Mouse (Mus musculus) kidney, adult 2 months (tissue): ENCODE measurements at regions not wholly inside any gene's neighbourhood (a gene's known extent, or its start where the extent isn't known, plus 50 kb on each side); places are given as distances from the start of the nearest gene placed in this dataset.

ENCODE experiments used
- DNase-seq: peaks from one replicate; pipeline ENCODE4 v3.0.0; 2021
- H3K27ac ChIP-seq: fragments of 200-500 bp; 2 replicates; pipeline ENCODE4 v1.5.1; 2012; ENCODE audit warnings: low read depth, low read length, control low read depth, inconsistent platforms; ENCODE audit not compliant: insufficient read depth
- H3K27me3 ChIP-seq: fragments of 200-500 bp; replicated peaks from 2 replicates; pipeline ENCODE4 v1.6.1; 2012; ENCODE audit warnings: mild to moderate bottlenecking, moderate library complexity, low read length, inconsistent platforms; ENCODE audit not compliant: control insufficient read depth, insufficient read depth
- H3K36me3 ChIP-seq: fragments of 200-500 bp; 2 replicates; pipeline ENCODE4 v1.6.1; 2012; ENCODE audit warnings: mild to moderate bottlenecking, moderate library complexity, low read length, inconsistent platforms; ENCODE audit not compliant: control insufficient read depth, insufficient read depth
- H3K4me1 ChIP-seq: fragments of 200-500 bp; 2 replicates; pipeline ENCODE4 v1.6.1; 2011; ENCODE audit warnings: low read length; ENCODE audit not compliant: control insufficient read depth, insufficient read depth
- H3K4me3 ChIP-seq: fragments of 200-500 bp; 2 replicates; pipeline ENCODE4 v1.5.1; 2011; ENCODE audit warnings: mild to moderate bottlenecking, low read depth, low read length, control low read depth; ENCODE audit not compliant: insufficient read depth
- CTCF ChIP-seq: fragments of 200-500 bp; conservative IDR thresholded peaks from 2 replicates; pipeline ENCODE4 v1.5.1; 2011; ENCODE audit warnings: low read depth, mild to moderate bottlenecking, control low read depth, low read length, moderate library complexity, mixed read lengths; ENCODE audit not compliant: insufficient read depth, insufficient read length
- POLR2A ChIP-seq: fragments of 200-500 bp; IDR thresholded peaks from one replicate; pipeline ENCODE4 v1.6.1; 2011; ENCODE audit warnings: low read depth, low read length, control low read depth
- WGBS: fragments of 180-500 bp; shearing (Covaris S2); methylation state at CpG from one replicate; pipeline ENCODE4 v1.1.7; 2018; 5-methylcytosine and 5-hydroxymethylcytosine counted together

- Histone ChIP-seq H3K27me3 (no peaks in the 10 kb centered on the region; the same call in 1 of the 2 replicates), H3K4me3 (no peak overlapping the region), H3K27ac (no peak overlapping the region), H3K36me3 (no peaks in the 10 kb centered on the region), H3K4me1 (no peaks in the 10 kb centered on the region)
- TF ChIP-seq POLR2A (no peak), CTCF (no peak)
- DNase-seq = peak; percentile 14
- WGBS = 68% methylated on average over 3 of the region's 3 CpGs
These were observed 687.0 kb upstream of the Vrk2 start for GRCm38 (mm10) chr11:27280791-27281190.

DNA sequence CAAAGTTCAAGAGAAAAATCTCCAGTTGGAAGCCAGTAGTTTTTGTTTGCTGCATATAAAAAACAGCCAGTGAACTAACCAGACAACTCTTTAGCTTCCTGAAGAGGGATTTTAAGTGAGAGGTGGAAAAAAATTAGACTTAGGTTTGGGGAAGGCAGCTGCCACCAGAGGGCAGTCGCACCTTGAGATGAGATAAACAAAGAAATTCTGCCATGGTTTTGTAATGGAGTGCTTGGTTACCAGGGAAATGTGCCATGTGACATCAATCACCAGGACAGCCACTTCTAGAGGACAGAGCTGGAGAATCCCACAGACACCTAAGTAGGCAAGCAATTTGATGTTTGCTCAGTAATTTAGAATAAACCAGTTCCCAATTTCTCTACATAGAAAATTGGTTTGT is 670.5 kb upstream of the Vrk2 start:
- peak; percentile 22 for DNase-seq
- 0% methylated on average over 1 of the region's 1 CpGs for WGBS
- Histone ChIP-seq H3K36me3 (no peaks in the 10 kb centered on the region), H3K27ac (no peak overlapping the region), H3K4me1 (no peaks in the 10 kb centered on the region), H3K4me3 (no peak overlapping the region), H3K27me3 (no peaks in the 10 kb centered on the region)
- TF ChIP-seq POLR2A = no peak
- TF ChIP-seq CTCF = peak; percentile 45

GRCm38 (mm10) chr11:27258521-27258920 is 664.7 kb upstream of the Vrk2 start:
- no peak overlapping the region for H3K27ac ChIP-seq
- H3K27me3 ChIP-seq = no peaks in the 10 kb centered on the region
- DNase-seq = no peak
- no peaks in the 10 kb centered on the region for H3K4me1 ChIP-seq
- no peak overlapping the region for H3K4me3 ChIP-seq
- H3K36me3 ChIP-seq = no peaks in the 10 kb centered on the region
- 97% methylated on average over 1 of the region's 1 CpGs for WGBS
- no peak for TF ChIP-seq CTCF
- TF ChIP-seq POLR2A = no peak

- no peak overlapping the region for H3K27ac ChIP-seq
- no peaks in the 10 kb centered on the region for H3K4me1 ChIP-seq
- TF ChIP-seq CTCF (no peak), POLR2A (no peak)
- H3K36me3 ChIP-seq = no peaks in the 10 kb centered on the region
- no peaks in the 10 kb centered on the region for H3K27me3 ChIP-seq
- H3K4me3 ChIP-seq = no peak overlapping the region
- no peak for DNase-seq
- WGBS = 91% methylated on average over 1 of the region's 1 CpGs
These were observed 642.1 kb upstream of the Vrk2 start for GRCm38 (mm10) chr11:27235884-27236283.

DNA sequence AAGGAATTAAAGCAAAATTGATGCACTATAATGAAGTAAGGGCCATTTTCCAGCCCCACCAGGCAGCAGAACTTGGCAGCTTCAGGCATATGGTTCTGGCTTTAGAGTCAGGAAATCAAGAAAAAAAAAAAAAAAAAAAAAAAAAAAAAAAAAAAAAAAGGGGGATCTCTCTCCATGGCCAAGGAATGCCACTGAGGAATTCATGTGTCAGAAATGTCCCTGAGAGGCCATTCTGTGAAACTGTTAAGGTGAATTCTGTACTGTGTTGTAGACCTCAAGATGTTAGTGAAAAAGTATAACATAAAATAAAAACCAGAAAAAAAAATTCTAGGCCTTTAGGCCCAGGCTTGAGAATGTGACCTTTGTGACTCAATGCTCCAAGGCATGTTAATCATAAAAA is 632.7 kb upstream of the Vrk2 start:
- no peaks in the 10 kb centered on the region for H3K4me1 ChIP-seq
- no peaks in the 10 kb centered on the region for H3K36me3 ChIP-seq
- H3K27me3 ChIP-seq = no peaks in the 10 kb centered on the region
- TF ChIP-seq CTCF (no peak), POLR2A (no peak)
- DNase-seq = no peak
- no peak overlapping the region for H3K4me3 ChIP-seq
- H3K27ac ChIP-seq = no peak overlapping the region

GRCm38 (mm10) chr11:27222436-27222835 is 628.6 kb upstream of the Vrk2 start:
- H3K4me3 ChIP-seq = no peak overlapping the region
- TF ChIP-seq CTCF (no peak), POLR2A (no peak)
- H3K27me3 ChIP-seq = no peaks in the 10 kb centered on the region
- H3K36me3 ChIP-seq = no peaks in the 10 kb centered on the region
- no peak for DNase-seq
- no peak overlapping the region for H3K27ac ChIP-seq
- WGBS = 69% methylated on average over 3 of the region's 3 CpGs
- H3K4me1 ChIP-seq = no peaks in the 10 kb centered on the region

GRCm38 (mm10) chr11:27221956-27222355 is 628.2 kb upstream of the Vrk2 start:
- H3K4me3 ChIP-seq = no peak overlapping the region
- 80% methylated on average over 1 of the region's 1 CpGs for WGBS
- TF ChIP-seq CTCF (no peak), POLR2A (no peak)
- no peaks in the 10 kb centered on the region for H3K36me3 ChIP-seq
- no peak overlapping the region for H3K27ac ChIP-seq
- DNase-seq = no peak
- no peaks in the 10 kb centered on the region for H3K27me3 ChIP-seq
- H3K4me1 ChIP-seq = no peaks in the 10 kb centered on the region
